Mouse (Mus musculus) inflammation-experienced regulatory T-cells, adult 6 months (primary cell): ENCODE measurements around the gene Gm45234. TPM values are rescaled to one million over a fixed set of nuclear protein-coding genes. Genes with fewer than 3 reads are reported as not detected.

Experiments
- ATAC-seq: one replicate; pipeline ENCODE4 v1.8.0; 2017
- polyA plus RNA-seq, 3 experiments: library from polyadenylated mRNA; unstranded; fragments of 100-300 nt; shearing (Covaris generic); gene quantifications; one replicate each; pipeline ENCODE4 v1.2.1; 2017

Gene Gm45234
- polyA plus RNA-seq, 3 experiments from 2014 or later = not detected

- no peak for ATAC-seq
Observed at GRCm38 (mm10) chr6:124738511-124739023, 17.3 kb downstream of the Gm45234 start, which contains the start of gene Ptpn6. Gene Ptpn6, minus strand, starts transcription at chr6:124738714.

GRCm38 (mm10) chr6:124737040-124737439 is 18.8 kb downstream of the Gm45234 start:
- no peak for ATAC-seq

DNA sequence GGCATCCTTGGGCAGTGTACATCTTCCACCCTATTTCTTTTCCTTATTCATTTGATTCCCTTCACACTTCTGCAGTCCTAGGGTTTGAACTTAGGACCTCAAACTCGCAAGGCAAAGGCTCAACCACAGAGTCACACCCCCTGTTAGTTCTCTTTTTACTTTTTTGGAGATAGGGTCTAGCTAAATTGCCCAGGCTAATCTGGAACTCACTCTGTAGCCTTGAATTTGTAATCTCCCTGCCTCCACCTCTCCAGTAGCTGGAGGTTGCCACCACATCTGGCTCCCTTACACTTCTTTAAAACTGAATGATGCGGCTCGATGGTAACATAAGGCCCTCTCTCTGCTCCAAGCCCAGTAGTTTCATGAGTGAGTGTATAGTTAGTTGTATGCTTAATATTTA is 21.4 kb downstream of the Gm45234 start:
- ATAC-seq = no peak

DNA sequence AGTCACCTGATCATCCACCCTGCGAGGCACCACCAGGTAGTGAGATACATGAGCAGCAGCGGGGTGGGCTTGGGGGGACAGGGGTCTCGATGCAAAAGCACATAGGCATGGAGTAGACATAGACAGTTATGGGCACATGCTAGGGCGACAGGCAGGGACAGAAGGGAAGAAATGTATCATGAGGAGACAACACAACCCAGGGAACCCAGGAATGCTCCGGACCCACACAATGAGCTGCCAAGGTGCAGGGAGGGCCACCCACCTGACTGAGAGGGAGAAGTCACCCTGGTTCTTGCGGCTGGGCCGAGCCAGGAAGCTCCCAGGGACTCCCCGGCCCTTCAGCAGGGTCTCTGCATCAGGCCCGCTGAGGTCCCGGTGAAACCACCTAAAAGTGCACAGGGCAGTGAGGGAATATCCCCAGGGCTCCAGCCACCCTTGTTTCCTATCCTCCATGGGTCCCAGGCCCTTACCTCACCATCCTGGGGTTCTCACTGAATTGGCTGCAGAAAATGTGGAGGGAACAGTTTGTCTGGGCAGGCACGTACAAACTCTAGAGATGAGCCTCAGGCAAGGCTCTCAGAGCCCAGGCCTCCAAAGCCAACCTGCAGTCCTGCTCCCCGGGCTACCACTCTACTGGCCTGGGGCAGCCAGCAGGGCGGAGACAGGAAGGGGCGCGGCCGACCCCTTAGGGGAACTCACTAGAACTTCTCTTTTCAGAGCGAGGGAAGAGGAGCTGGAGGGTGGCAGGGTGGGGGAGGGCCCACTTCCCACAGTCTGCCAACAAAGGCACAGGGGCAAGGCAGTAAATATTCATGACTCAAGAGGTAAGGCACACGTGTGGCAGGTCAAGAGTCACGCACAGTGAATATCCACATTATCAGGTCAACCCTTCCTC is 23.1 kb downstream of the Gm45234 start:
- ATAC-seq = peak; percentile 81

- no peak for ATAC-seq
Observed at GRCm38 (mm10) chr6:124731038-124731437, 24.8 kb downstream of the Gm45234 start.

DNA sequence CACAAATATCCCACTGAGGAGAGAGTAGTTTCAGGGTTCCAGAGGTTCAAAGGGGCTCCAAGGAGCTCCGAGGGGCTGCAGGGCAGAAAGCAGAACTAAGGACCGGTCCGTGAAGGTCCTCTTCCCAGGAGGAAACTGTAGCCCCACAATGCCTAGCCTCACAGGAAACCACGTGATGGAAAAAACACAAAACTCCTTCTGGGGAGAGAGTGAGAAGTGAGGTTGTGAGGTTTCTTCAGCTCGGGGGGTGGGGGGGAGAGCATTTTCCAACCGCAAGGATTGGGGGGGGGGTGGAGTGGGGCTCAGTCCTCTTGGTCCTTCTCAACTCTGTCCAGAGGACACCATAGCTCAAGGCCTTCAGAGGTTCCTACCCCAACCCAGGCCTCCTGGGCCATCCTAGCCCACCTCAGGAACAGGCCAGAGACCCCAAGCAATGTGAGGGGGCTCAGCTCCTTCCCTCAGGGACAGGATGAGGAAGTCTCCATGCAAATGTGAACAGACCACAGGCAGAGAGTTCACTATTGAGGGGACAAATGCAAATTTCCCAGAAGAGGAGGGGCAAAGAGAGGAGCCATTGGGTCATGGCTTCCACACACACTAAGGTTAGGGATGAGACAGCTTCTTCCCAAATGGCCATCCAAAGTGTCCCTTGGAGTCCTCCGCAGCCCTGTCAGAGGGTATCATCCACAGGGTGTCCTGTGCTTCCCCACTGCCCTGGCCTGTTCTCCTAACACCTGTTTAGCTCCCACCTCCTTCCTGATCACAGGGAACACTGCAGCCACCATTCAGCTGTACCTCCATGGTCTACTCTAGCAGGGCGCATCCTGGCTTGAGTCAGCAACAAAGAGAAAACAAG is 25.7 kb downstream of the Gm45234 start:
- peak; percentile 44 for ATAC-seq

DNA sequence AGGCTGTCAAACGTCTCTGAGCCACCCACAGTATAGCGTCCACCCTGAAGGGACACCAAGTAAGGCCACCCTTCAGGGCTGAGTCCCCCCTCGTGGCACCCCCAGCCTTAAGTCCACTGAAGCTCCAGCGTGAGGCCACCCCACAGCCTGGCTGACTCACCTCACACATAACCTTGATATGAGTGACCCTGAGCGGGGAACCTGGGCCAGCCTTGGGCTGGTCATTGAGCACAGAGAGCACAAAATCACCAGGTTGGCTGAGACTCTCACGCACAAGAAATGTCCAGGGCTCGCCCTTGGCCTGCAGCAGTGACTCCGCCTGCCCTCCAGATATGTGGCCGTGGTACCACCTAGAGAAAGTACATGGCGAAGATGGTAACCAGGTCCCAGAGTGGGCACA is 27.2 kb downstream of the Gm45234 start:
- no peak for ATAC-seq

GRCm38 (mm10) chr6:124724472-124724871 is 31.3 kb downstream of the Gm45234 start:
- no peak for ATAC-seq

- peak; percentile 80 for ATAC-seq
Observed at GRCm38 (mm10) chr6:124723541-124723940, 32.3 kb downstream of the Gm45234 start.

DNA sequence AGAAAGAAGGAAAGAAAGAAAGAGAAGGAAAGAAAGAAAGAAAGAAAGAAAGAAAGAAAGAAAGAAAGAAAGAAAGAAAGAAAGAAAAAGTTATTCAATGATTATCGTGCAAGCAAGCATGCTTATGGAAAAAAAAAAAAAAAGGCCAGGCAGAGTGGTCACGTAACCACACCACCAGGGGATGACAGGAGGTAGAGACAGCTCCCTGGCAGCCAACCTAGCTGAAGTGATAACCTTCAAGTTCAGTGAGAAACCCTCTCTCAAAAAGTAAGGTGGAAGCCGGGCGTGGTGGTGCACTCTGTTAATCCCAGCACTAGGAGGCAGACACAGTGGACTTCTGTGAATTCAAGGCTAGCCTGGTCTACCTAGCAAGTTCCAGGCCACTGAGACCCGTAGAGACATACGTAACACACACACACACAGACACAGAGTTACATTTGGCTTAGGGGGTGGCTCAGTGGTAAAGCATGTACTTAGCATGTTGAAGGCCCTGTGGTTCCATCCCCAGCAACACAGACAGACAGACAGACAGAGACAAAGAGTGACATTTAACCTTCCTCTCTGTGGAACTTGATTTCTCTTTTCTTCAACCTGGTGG is 32.8 kb downstream of the Gm45234 start:
- ATAC-seq = peak; percentile 17

GRCm38 (mm10) chr6:124720904-124721303 is 34.9 kb downstream of the Gm45234 start:
- ATAC-seq = no peak

- no peak for ATAC-seq
Observed at GRCm38 (mm10) chr6:124719354-124719978, 36.4 kb downstream of the Gm45234 start.

DNA sequence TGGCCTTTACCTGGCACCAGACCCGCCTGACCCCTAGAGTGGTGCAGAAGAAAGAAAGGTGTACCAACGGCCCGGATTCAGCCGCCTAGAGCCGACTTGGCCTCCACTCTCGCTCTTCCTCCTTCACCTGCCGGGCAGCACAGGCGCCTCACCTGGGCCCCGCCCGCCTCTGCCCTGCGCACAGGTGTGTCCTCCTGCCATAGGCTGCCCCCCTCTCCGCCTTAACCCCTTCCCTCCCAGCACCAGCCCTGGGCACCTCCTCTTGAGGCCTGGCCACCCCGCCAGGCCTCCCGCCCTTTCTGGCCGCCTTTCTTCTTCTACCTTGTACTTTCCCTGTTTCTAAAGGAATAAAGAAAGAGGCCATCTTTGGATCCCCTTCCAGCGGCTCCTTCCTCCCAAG is 37.1 kb downstream of the Gm45234 start:
- no peak for ATAC-seq

GRCm38 (mm10) chr6:124717968-124718367 is 37.9 kb downstream of the Gm45234 start:
- no peak for ATAC-seq

GRCm38 (mm10) chr6:124716864-124717490 is 38.8 kb downstream of the Gm45234 start:
- ATAC-seq = no peak

DNA sequence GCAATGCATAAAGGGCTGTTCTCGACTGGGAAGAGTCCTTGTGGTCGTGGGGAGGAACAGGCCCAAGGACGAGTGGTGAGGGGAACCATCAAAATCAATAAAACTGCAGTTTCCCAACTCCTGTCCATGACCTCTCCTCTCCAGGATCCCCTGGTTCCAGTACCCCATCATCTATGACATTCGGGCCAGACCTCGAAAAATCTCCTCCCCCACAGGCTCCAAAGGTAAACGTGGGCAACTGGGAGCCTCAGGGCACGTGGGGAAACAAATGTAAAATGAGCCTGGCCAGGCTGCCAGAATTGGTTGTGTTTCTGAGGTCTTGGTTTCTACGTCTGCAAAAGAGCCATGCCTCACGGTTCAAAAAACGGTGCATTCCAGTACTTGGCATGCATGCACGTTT is 42.9 kb downstream of the Gm45234 start:
- no peak for ATAC-seq

- peak; percentile 93 for ATAC-seq
Observed at GRCm38 (mm10) chr6:124711824-124712782, 43.7 kb downstream of the Gm45234 start, which contains the start of the genes Emg1 and Phb2. Gene Emg1, minus strand, starts transcription at chr6:124712178. Gene Phb2, plus strand, starts transcription at chr6:124712336.

DNA sequence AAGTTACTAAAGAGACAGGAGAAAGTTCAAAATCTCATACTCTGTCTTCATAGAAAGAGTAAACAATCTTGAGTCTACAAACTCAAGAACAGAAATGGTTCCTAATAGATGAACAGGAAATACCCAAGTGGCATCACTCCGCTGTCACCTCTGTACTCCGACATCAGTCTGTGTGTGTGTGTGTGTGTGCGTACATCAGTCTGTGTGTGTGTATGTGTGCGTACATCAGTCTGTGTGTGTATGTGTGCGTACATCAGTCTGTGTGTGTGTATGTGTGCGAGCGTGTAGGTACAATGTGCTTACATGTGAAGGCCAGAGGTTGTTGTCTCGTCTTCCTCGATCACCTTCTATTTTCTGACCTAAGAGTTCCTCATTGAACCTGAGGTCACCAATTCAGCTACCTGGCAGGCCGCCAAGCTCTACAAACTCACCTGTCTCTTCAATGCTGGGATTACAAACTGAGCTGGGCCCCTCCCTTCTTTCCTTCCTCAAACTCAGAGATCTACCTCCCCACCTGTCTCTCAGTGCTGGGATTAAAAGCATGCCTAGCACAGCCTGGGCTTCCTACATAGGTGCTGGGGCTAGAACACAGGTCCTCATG is 47.4 kb downstream of the Gm45234 start:
- no peak for ATAC-seq

GRCm38 (mm10) chr6:124706061-124706627 is 49.7 kb downstream of the Gm45234 start:
- ATAC-seq = no peak

GRCm38 (mm10) chr6:124704417-124704816 is 51.4 kb downstream of the Gm45234 start:
- no peak for ATAC-seq
